Mouse (Mus musculus) kidney, postnatal 25 days (tissue): ENCODE data around the gene Bloc1s5.

Experiments
- DNase-seq, 2 experiments: peaks; one replicate each; pipeline ENCODE4 v3.0.0; 2021; ENCODE audit warnings: mixed read lengths in 2 of 2

Bloc1s5 gene

GRCm38 (mm10) chr13:38554210-38554609, 80.7 kb downstream of the Bloc1s5 start:
- DNase-seq: no peak

- DNase-seq: no peak
These were observed 86.2 kb downstream of the Bloc1s5 start for GRCm38 (mm10) chr13:38548681-38549080.

GRCm38 (mm10) chr13:38547717-38548116, 87.2 kb downstream of the Bloc1s5 start:
- no peak for DNase-seq

- no peak for DNase-seq
These were observed 88.2 kb downstream of the Bloc1s5 start for GRCm38 (mm10) chr13:38546754-38547153.

- DNase-seq: no peak
These were observed 89.4 kb downstream of the Bloc1s5 start for GRCm38 (mm10) chr13:38545460-38545859.

- no peak for DNase-seq
These were observed 90.0 kb downstream of the Bloc1s5 start for GRCm38 (mm10) chr13:38544769-38545445.

- no peak for DNase-seq
These were observed 91.3 kb downstream of the Bloc1s5 start for GRCm38 (mm10) chr13:38543455-38544125.
